Mouse (Mus musculus) liver, embryonic 13.5 days (tissue): ENCODE measurements at regions not wholly inside any gene's neighbourhood (a gene's known extent, or its start where the extent isn't known, plus 50 kb on each side); places are given as distances from the start of the nearest gene placed in this dataset.

Experiments
- ATAC-seq: fragments of 200-750 bp; cut with Nextera tagmentation; 2 replicates; pipeline ENCODE4 v1.8.0; 2017; ENCODE audit warnings: low read depth, mild to moderate bottlenecking, moderate number of reproducible peaks, moderate library complexity
- DNase-seq: peaks from one replicate; pipeline ENCODE4 v3.0.0; 2022
- H3K27ac ChIP-seq: fragments of 300-500 bp; sonication (generic); 2 replicates; pipeline ENCODE4 v1.5.1; 2015; ENCODE audit warnings: moderate library complexity, mild to moderate bottlenecking, inconsistent platforms
- H3K27me3 ChIP-seq: fragments of 300-500 bp; sonication (generic); 2 replicates; pipeline ENCODE4 v1.6.1; 2015; ENCODE audit warnings: mild to moderate bottlenecking, inconsistent platforms
- H3K36me3 ChIP-seq: fragments of 300-500 bp; sonication (generic); 2 replicates; pipeline ENCODE4 v1.6.1; 2015; ENCODE audit warnings: mild to moderate bottlenecking, inconsistent platforms
- H3K4me1 ChIP-seq: fragments of 300-500 bp; sonication (generic); replicated peaks from 2 replicates; pipeline ENCODE4 v1.6.1; 2015; ENCODE audit warnings: inconsistent platforms
- H3K4me2 ChIP-seq: fragments of 300-500 bp; sonication (generic); 2 replicates; pipeline ENCODE4 v1.6.1; 2015; ENCODE audit warnings: inconsistent platforms, mild to moderate bottlenecking, moderate library complexity
- H3K4me3 ChIP-seq: fragments of 300-500 bp; sonication (generic); replicated peaks from 2 replicates; pipeline ENCODE4 v1.5.1; 2015; ENCODE audit warnings: mild to moderate bottlenecking, inconsistent platforms
- H3K9ac ChIP-seq: fragments of 300-500 bp; sonication (generic); 2 replicates; pipeline ENCODE4 v1.6.1; 2015; ENCODE audit warnings: mild to moderate bottlenecking, inconsistent platforms
- H3K9me3 ChIP-seq: fragments of 300-500 bp; sonication (generic); replicated peaks from 2 replicates; pipeline ENCODE4 v1.6.1; 2016; ENCODE audit warnings: inconsistent platforms
- WGBS: fragments of 180-500 bp; shearing (Covaris S2); methylation state at CpG from one replicate; pipeline ENCODE4 v1.1.7; 2015; ENCODE audit not compliant: insufficient replicate concordance; 5-methylcytosine and 5-hydroxymethylcytosine counted together

- Histone ChIP-seq H3K27me3 (no peaks in the 10 kb centered on the region), H3K36me3 (no peaks in the 10 kb centered on the region), H3K9me3 (no peaks in the 10 kb centered on the region), H3K4me2 (no peak overlapping the region), H3K4me3 (no peak overlapping the region), H3K9ac (no peak overlapping the region), H3K27ac (no peak overlapping the region), H3K4me1 (no peaks in the 10 kb centered on the region)
- WGBS: 61% methylated on average over 5 of the region's 5 CpGs
- DNase-seq: no peak
- no peak for ATAC-seq
These were observed 65.3 kb downstream of the Cdca7 start for GRCm38 (mm10) chr2:72541246-72541645.

- no peak overlapping the region for H3K4me2 ChIP-seq
- no peak overlapping the region for H3K9ac ChIP-seq
- no peaks in the 10 kb centered on the region for H3K4me1 ChIP-seq
- no peak for ATAC-seq
- H3K9me3 ChIP-seq: no peaks in the 10 kb centered on the region
- no peaks in the 10 kb centered on the region for H3K36me3 ChIP-seq
- 73% methylated on average over 1 of the region's 1 CpGs for WGBS
- H3K27ac ChIP-seq: no peak overlapping the region
- no peak for DNase-seq
- H3K27me3 ChIP-seq: 0 out of 2 replicates have a peak, but pooled peaks cover 3% of the 10 kb centered on the region
- no peak overlapping the region for H3K4me3 ChIP-seq
These were observed 69.5 kb downstream of the Cdca7 start for GRCm38 (mm10) chr2:72545453-72545852.

GRCm38 (mm10) chr2:72546476-72546875 is 70.5 kb downstream of the Cdca7 start:
- DNase-seq: no peak

GRCm38 (mm10) chr2:72546963-72547362 is 71.0 kb downstream of the Cdca7 start:
- Histone ChIP-seq H3K9me3 (no peaks in the 10 kb centered on the region), H3K4me2 (no peak overlapping the region), H3K4me1 (no peaks in the 10 kb centered on the region), H3K27ac (no peak overlapping the region), H3K27me3 (0 out of 2 replicates have a peak, but pooled peaks cover 3% of the 10 kb centered on the region), H3K4me3 (no peak overlapping the region), H3K9ac (no peak overlapping the region), H3K36me3 (no peaks in the 10 kb centered on the region)
- no peak for ATAC-seq
- no peak for DNase-seq
- 47% methylated on average over 4 of the region's 4 CpGs for WGBS

More at GRCm38 (mm10) chr2:72546476-72546875, 70.5 kb downstream of the Cdca7 start:
- Histone ChIP-seq H3K4me3 (no peak overlapping the region), H3K9ac (no peak overlapping the region), H3K36me3 (no peaks in the 10 kb centered on the region), H3K4me2 (no peak overlapping the region), H3K27me3 (0 out of 2 replicates have a peak, but pooled peaks cover 3% of the 10 kb centered on the region), H3K4me1 (no peaks in the 10 kb centered on the region), H3K27ac (no peak overlapping the region), H3K9me3 (no peaks in the 10 kb centered on the region)
- no peak for ATAC-seq
- 49% methylated on average over 5 of the region's 5 CpGs for WGBS

- Histone ChIP-seq H3K9ac (no peak overlapping the region), H3K9me3 (no peaks in the 10 kb centered on the region), H3K4me2 (no peak overlapping the region), H3K4me1 (no peaks in the 10 kb centered on the region), H3K27me3 (0 out of 2 replicates have a peak, but pooled peaks cover 3% of the 10 kb centered on the region), H3K36me3 (no peaks in the 10 kb centered on the region), H3K4me3 (no peak overlapping the region), H3K27ac (no peak overlapping the region)
- ATAC-seq (no peak), DNase-seq (no peak)
- WGBS: 56% methylated on average over 4 of the region's 4 CpGs
These were observed 75.3 kb downstream of the Cdca7 start for GRCm38 (mm10) chr2:72551268-72551667.

- H3K27me3 ChIP-seq: no peaks in the 10 kb centered on the region
- no peaks in the 10 kb centered on the region for H3K36me3 ChIP-seq
- no peak for DNase-seq
- 53% methylated on average over 5 of the region's 5 CpGs for WGBS
- no peak for ATAC-seq
- H3K27ac ChIP-seq: no peak overlapping the region
- no peak overlapping the region for H3K4me2 ChIP-seq
- no peak overlapping the region for H3K4me3 ChIP-seq
- no peaks in the 10 kb centered on the region for H3K4me1 ChIP-seq
- H3K9ac ChIP-seq: no peak overlapping the region
- H3K9me3 ChIP-seq: no peaks in the 10 kb centered on the region
These were observed 78.6 kb downstream of the Cdca7 start for GRCm38 (mm10) chr2:72554603-72555002.

GRCm38 (mm10) chr2:72555116-72555515 is 79.2 kb downstream of the Cdca7 start:
- 79% methylated on average over 4 of the region's 4 CpGs for WGBS
- no peak overlapping the region for H3K4me3 ChIP-seq

GRCm38 (mm10) chr2:72555556-72555955 is 79.6 kb downstream of the Cdca7 start:
- ATAC-seq (no peak), DNase-seq (no peak)
- WGBS: 56% methylated on average over 6 of the region's 6 CpGs
- Histone ChIP-seq H3K4me3 (no peak overlapping the region), H3K4me1 (no peaks in the 10 kb centered on the region), H3K4me2 (no peak overlapping the region), H3K27me3 (no peaks in the 10 kb centered on the region), H3K27ac (no peak overlapping the region), H3K9me3 (no peaks in the 10 kb centered on the region), H3K36me3 (no peaks in the 10 kb centered on the region), H3K9ac (no peak overlapping the region)

More at GRCm38 (mm10) chr2:72555116-72555515, 79.2 kb downstream of the Cdca7 start:
- Histone ChIP-seq H3K9me3 (no peaks in the 10 kb centered on the region), H3K9ac (no peak overlapping the region), H3K4me2 (no peak overlapping the region), H3K27ac (no peak overlapping the region), H3K4me1 (no peaks in the 10 kb centered on the region), H3K27me3 (no peaks in the 10 kb centered on the region), H3K36me3 (no peaks in the 10 kb centered on the region)
- DNase-seq: no peak
- no peak for ATAC-seq

- Histone ChIP-seq H3K4me1 (no peaks in the 10 kb centered on the region), H3K9ac (no peak overlapping the region), H3K4me3 (no peak overlapping the region), H3K27me3 (no peaks in the 10 kb centered on the region), H3K4me2 (no peak overlapping the region), H3K9me3 (no peaks in the 10 kb centered on the region), H3K27ac (no peak overlapping the region), H3K36me3 (no peaks in the 10 kb centered on the region)
- no peak for DNase-seq
- ATAC-seq: no peak
- 59% methylated on average over 8 of the region's 8 CpGs for WGBS
These were observed 80.3 kb downstream of the Cdca7 start for GRCm38 (mm10) chr2:72556064-72556821.

GRCm38 (mm10) chr2:72557161-72557560 is 81.2 kb downstream of the Cdca7 start:
- DNase-seq: no peak
- Histone ChIP-seq H3K9ac (no peak overlapping the region), H3K4me3 (no peak overlapping the region), H3K36me3 (no peaks in the 10 kb centered on the region), H3K4me1 (no peaks in the 10 kb centered on the region), H3K9me3 (no peaks in the 10 kb centered on the region), H3K4me2 (no peak overlapping the region), H3K27ac (no peak overlapping the region), H3K27me3 (no peaks in the 10 kb centered on the region)
- WGBS: 45% methylated on average over 3 of the region's 3 CpGs
- no peak for ATAC-seq

- DNase-seq (no peak), ATAC-seq (no peak)
- H3K36me3 ChIP-seq: no peaks in the 10 kb centered on the region
- H3K9me3 ChIP-seq: no peaks in the 10 kb centered on the region
- no peak overlapping the region for H3K9ac ChIP-seq
- no peaks in the 10 kb centered on the region for H3K27me3 ChIP-seq
- H3K27ac ChIP-seq: no peak overlapping the region
- H3K4me2 ChIP-seq: no peak overlapping the region
- no peak overlapping the region for H3K4me3 ChIP-seq
- no peaks in the 10 kb centered on the region for H3K4me1 ChIP-seq
- WGBS: 71% methylated on average over 9 of the region's 9 CpGs
These were observed 81.8 kb downstream of the Cdca7 start for GRCm38 (mm10) chr2:72557565-72558260.
